Mouse (Mus musculus) urinary bladder, postnatal 25 days (tissue): ENCODE measurements around the gene Gorasp1.
A peak's percentile ranks its signal among the peaks of the same experiment; 100 is the strongest.

ENCODE experiments used
- DNase-seq: peaks from one replicate; pipeline ENCODE4 v3.0.0; 2022; ENCODE audit warnings: low spot score

Gorasp1 gene

DNA sequence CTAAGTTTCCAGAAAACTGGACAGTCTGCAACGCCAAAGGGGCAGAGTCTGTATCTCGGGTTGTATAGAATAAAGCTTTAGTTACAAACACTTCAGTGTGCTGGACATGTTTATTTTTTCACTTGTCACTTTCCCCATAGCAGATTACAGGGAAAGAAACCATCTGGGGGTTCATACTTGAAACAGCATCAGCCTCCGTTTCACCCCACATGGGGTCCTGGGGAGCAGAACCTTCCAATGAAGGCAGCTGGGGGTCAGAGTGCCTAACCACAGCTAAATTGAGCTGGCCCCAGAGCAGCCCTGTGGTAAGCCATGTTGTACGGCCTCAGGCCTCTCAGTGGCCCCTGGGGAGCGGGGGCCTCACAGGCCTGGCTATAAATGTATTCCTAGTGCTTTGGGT is 10.9 kb downstream of the Gorasp1 start:
- no peak for DNase-seq

DNA sequence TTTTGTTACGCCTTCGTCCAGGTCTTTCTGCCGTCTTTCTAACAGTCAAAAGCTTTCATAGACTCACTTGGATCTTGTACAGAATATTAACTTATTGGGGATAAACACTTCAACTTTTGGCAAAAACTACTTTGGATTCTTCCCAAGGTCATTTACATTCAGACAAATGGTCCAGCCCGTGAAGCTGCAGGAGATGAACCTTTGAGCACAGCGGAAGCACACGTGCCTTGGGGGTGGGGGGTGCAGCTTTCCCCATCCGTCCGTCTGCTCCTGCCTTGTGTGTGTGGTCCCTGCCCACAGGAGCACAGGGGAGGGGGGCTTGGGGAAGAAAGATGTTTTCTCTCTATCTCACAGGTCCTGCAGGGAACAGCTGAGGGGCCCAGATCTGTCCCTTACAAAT is 11.6 kb downstream of the Gorasp1 start:
- no peak for DNase-seq

DNA sequence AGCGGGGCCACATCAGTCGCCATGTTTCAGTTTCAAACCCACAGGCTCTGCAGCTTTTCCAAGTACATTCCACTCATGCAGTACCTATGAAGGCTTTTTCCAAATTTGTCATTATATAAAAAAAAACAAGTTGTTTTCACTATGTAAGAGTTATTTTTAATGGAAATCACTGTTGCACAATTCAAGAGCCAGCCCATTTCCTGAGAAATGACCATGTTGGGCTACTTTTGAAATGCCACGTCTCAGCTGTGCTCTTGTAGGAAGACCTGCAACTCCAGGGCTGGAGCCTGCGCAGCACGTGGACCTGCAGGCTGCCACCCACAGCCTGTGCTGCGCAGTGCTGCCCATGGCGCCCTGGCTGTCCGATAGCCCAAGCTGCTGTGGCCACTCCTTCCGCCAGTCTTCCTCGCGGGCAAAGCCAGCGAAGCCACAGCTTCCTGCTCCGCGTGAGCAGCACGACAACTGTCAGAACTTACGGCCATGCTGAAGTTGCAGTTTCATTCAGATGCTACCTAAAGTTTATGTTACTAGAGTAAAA is 12.2 kb downstream of the Gorasp1 start:
- DNase-seq = no peak

DNA sequence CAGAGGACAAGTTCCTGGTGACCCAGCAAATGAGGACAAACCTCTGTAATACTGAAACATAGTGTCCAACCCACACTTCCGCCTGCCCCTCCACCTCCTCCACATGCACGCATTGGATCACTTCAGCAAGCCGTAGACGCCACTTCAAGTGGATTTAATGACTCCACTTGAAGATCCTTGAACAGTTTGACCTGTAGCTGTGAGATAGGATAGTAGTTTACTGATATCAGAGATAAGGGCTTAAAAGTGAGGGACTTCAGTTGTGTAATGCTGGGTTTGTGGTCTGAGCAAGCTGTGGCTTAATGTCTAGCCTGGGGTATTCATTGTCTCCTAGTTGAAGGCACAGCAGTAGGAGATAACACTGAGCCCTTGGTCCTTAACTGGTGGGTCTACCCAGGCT is 13.9 kb downstream of the Gorasp1 start:
- no peak for DNase-seq

DNA sequence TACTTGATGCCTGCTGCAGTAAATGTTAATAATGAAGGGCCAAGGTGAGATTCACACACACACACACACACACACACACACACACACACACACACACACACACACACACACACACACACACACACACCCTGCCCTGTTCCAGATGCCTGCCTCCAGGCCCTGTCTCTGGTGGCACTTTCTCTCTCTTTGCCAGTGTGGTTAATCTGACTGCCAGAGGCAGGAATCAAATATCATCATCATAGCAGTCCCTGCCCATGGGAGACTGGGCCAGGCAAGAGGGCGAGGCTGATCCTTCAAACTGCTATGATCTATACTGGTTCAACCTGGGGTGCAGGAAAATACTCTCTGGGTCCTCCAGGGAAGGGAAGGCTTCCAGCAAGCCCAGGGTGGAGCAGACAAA is 17.5 kb downstream of the Gorasp1 start:
- no peak for DNase-seq

DNA sequence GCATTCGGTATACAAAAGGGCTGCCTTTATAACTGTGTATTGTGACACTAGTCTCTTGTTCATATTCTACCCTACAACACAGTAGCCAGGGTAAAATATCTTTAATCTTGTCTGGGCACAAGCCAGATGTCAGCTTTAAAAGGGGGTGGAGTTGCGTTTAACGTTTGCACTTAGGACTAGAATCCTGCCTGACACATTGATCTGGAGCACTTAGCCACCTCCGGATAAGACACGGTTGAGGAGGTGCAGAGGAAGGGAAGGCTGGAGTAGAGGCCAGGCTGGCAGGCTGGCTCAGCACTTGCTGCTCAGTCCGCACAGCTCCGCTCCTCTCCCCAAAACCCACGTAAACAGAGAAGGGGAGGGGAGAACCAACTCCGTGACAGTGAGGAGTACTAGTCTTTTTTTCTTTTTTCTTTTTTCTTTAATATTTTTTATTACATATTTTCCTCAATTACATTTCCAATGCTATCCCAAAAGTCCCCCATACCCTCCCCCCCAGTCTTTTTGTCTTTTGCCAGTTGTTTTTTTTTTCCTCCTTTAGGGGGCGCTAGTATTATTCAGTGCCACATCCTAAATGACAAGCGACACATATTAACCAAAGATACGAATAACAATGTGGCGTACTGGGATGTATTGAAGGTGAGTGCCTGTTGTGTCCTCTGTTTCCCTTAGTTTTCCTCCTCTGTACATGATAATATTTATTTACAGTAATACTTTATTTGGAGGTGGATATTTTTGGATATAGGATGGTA is 24.1 kb downstream of the Gorasp1 start:
- DNase-seq = no peak

DNA sequence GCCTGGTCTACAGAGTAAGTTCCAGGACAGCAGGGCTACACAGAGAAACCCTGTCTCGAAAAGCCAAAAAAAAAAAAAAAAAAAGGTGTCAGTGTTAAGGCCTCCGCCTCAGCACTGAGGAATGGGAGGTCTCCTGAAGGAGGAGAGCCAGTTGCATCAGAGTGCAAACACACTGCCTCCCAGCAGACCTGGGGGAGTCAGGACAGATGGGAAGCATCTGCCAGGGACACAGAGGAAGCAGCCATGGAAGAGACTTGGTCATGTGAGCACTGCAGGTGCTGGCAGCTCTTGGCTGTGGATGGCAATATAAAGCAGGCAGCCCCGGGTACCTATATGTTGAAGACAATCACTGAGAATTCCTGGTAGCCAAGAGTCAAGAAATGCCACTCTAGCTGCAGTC is 27.4 kb downstream of the Gorasp1 start:
- DNase-seq = no peak

DNA sequence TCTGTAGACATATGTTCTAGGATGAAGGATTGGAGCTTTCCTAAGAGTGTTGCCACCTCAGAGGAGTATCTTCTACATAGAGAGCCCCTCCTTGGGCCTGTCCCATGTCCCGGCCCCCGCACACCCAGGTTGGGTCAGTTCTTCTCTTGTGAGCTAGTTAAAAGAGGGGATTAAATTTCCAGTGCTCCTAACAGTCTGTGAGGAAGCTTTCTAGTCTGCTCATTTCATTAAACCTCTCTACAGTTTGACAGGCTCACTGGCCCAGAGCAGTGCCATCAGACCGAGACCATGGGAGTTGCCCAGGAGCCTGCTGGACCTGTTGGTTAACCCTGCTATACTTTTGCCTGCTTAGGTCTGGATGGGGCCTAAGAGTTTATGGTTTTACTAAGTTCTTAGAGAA is 28.7 kb downstream of the Gorasp1 start:
- DNase-seq = no peak

DNA sequence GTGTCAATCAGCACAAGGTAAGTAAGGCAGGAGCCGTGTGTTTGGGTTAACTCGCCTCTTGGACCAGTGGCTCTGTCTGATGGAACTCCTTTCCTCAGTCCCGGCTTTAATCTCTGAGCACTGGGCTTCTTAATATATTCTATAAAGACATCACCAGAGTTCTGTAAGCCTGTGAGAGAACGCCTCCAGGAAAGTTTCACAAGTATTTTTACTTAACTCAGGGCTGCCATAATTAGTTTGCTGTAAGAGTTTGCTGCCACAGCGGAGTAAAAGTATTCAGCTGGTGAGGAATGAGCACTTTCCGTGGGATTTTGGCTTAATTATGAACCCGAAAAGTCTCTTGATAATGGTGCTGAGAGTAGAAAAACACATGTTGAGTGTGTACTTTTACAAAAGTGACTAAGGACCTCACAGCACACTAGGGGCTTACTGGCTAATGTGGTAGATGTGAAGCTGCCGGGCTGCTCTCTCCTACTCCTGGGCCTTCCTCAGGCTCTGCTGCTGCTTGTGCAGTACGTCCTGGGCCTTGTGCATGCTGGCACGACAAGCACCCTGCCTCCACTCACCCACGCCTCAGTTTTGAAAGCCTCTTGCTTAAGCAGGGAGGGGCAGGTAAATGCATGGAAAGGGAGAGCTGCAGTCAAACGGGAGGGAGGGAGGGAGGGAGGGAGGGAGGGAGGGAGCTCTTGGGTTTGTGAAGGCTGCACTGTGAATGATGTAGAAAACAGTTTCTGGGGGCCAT is 34.8 kb downstream of the Gorasp1 start:
- no peak for DNase-seq

DNA sequence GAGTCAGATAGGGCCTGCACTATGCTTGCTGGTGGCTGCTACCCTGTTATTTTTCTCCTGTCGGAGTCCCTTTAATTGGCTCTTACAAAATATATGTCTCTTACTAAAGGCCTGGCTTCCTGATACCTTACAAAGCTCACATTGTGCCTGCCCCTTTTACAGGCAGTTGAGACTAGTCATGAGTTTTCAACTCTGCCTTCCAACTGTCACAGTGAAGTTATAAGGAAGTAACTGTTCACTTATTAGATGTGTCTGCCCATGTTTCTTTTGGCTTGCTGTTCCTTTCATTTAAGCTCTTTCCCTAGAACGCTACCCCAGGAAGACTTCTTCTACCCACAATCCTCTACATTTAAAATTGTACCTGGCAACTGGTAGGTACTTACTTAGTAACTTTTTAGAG is 37.9 kb downstream of the Gorasp1 start:
- DNase-seq = no peak

DNA sequence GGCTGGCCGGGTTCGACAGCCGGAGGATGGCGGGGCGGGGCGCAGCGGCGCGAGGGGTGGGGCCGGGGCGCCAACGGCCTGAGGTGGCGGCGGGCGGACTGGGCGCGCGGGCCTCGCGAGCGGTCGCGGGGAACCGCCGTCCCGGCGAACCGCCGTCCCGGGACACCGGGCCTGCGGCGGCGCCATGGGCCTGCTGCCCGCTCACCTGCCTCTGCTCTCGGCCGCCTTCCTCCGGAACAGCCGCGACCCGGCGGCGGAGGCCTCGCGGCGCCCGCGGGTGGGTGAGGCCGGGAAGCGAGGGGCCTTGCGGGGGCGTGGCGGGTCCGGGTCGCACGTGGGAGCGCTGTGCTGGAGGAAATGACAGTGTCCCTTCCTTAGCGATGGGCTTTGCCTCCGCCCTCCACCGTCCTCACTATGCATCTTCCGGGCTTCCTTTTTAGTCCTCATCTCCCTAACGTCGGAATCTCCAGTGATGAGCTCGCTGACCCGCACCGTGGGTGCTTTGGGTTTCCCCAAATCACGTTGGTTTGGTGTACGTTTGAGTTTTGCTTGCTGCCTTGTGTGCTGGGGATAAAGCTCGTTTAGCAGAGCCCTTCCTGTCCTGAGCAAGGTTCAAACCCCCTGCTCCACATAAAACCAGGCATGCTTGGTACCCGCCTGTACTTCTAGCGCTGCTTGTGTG is 42.2 kb downstream of the Gorasp1 start:
- no peak for DNase-seq

DNA sequence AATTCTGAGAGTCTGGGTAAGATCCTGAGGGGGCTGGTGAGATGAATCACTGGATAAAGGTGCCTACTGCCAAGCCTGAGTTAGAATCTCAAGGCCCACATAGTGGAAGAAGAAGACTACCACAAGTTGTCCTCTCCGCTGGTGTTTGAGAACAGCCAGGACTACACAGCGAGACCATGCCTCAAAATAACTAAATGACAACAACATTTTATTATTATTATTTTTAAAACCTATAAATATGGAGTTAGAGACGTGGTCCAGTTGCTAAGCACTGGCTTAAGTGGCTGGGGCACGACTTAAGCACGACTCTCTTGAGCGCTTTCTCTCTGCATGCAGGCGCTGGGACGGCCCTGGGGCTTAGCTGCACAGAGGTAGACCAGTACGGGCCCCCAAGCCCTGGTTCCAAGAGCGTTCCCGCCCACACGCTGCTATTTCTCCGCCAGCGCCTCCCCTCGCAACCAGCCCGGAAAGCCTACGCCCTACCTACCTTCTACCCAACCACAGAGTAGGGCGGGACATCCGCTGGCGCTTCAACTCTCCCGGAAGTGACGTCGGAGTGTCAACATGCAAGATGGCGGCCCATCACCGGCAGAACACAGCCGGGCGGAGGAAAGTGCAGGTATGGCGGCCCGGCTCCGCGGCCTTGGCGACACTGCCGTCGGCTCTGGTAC is 42.9 kb downstream of the Gorasp1 start, which contains the start of gene Wdr48:
Gene Wdr48, plus strand, starts transcription at position 540 of the 671 bp plus-strand sequence.
- peak; percentile 95 for DNase-seq

DNA sequence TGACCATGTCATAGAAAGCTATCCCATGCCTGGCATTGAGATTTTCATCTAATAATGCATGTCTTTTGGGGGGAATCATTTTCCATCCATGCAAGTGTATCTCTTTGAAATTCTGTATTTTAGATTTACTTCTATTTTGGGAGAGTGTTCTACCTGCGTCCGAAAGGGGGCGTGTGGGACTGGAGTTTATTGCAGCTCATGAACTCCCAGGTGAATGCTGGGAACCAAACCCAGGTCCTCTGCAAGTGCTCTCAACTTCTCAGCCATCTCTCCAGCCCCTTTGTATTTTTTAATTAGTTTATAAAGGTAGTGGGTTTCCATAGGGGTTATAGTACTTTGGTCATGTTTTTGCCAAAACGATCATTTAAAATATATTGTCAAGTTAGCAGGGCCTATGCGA is 43.5 kb downstream of the Gorasp1 start:
- no peak for DNase-seq

DNA sequence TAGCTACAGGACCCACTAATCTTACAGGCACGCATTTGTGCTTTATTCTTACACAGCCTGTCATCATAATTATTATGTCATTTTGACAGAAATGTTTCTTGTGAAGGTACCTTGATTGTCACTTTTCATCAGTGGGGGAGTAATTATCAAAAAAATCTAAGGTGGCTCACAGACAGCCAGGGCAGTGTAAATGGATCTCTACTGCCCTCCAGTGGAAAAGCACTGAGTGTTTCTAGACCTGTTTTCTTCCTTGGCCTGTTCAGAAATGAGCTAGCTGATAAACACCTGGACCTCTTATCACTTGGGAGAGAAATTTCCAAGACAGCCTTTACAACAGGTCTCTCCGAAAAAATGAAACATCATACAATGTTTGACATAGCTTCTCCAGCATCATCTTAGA is 46.7 kb downstream of the Gorasp1 start:
- no peak for DNase-seq

DNA sequence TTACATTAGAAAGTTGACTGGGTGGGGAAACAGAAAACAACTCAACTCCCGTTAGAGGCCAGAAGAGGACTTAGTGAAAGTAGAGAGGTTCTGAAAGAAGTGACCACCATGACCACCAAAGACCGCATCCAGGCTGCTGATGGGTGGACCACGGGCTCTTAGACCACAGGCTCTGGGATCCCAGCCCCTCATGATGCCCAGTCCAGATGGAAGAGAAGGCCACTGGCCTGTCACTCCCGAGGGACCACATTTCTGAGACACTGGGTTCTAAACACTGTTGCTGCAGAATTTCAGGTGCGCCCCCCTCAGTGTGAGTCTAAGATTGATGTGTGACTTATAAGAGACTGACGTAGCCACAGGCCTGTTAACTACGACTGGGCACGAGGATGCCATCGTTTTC is 47.9 kb downstream of the Gorasp1 start:
- DNase-seq = no peak

DNA sequence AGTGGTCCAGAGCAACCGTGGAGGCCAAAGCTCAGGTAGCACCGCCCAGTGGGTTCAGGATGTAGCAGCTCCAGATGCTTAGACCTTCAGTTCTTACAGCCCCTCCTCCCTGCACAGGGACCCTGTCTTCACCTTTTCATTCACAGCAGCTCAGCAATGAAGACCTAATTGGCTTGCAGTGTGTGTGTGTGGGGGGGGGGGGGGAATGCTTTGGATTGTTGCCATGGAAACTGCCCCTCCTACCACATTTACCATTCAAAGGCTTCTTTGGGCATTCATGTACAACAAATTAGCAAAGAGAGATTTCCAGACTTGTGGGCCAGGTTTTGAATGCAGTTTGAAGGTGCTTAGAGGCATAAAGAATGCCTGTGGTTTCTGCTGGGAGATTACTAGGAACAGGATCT is 48.5 kb downstream of the Gorasp1 start:
- DNase-seq = no peak

DNA sequence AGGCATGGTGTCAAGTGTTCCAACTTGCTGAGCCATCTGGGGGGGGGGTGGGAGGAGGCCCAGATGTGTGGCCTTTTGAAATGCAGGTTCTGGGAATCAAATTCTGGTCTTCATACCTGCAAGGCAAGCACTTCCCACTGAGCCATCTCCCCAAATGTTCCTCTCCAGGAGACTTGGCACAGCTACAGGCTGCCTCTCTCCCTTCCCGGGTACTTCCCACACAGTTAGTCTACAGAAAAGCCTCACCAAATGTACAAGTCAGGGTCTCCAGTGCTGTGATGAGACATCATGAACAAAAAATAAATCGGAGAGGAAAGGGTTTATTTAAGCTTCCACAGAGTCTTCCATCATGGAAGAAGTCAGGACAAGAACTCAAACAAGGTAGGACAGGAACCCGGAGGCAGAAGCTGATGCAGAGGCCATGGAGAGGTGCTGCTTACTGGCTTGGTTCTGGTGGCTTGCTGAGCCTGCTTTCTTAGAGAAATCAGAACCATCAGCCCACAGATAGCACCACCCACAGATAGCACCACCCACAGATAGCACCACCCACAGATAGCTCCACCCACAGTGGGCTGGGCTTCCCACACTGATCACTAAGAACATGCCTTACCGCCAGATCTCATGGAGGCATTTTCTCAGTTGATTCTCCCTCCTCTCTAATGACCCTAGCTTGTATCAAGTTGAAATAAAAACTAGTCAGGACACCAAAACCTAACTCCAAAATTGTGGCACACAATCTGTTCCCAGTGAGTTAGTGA is 50.0 kb downstream of the Gorasp1 start:
- DNase-seq = no peak
